ENCODE assay signal across 12 mouse cellular contexts in the genomic region with DNA sequence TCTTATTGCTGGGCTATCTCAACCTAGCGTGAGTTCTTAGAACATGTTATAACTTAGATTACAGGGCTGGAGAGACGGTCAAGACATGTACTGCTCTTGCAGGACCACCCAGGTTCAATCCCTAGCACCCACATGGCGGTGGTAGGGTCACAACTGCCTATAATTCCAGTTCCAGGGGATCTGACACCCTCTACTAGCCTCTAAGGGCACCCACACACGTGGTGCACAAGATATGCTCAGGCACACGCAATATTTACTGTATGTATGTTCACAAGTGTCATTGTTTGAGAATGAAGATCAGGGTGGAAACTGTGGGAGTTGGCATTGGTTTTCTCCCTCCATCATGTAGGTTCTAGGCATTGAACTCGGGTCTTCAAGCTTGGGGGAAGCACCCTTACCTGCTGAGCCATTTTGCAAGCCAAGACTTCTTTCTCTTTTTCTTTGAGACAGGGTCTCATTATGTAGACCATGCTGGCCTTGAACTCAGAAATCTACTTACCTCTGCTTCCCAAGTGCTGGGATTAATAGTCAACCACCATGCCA. TPM values are rescaled to one million over a fixed set of nuclear protein-coding genes. Genes with fewer than 3 reads are reported as not detected.
DNase-seq lines count a peak whose midpoint lies in the region; ATAC-seq and TF ChIP-seq lines count a peak whose summit lies in the region.
"Had no signal": no experiment of that assay in that cellular context is flagged by ENCODE, and none has a peak within 500 bp of the region (broad histone marks: within the 10 kb centered on the region; RNA-seq: fewer than 3 reads in every experiment).

No protein-coding gene starts in this region.

- ATAC-seq in lung, embryonic 14.5 days (ENCODE audit: insufficient read depth): no peak
- ATAC-seq in liver, embryonic 15.5 days (ENCODE audit: insufficient read depth): no peak

- peak overlapping the region; percentile 83 for H3K4me2 ChIP-seq in lung, embryonic 14.5 days
- H3K4me2 ChIP-seq in liver, embryonic 15.5 days: peak overlapping the region; percentile 81

- no peaks in the 10 kb centered on the region for H3K27me3 ChIP-seq in heart, adult 2 months (ENCODE audit: control insufficient read depth, insufficient read depth, low read length)
- no peaks in the 10 kb centered on the region for H3K27me3 ChIP-seq in lung, embryonic 14.5 days (ENCODE audit: insufficient read depth, low read length)
- no peaks in the 10 kb centered on the region for H3K27me3 ChIP-seq in liver, embryonic 15.5 days

- DNase-seq in heart, adult 2 months: no peak
- no peak for DNase-seq in heart, adult 8-10 months (ENCODE audit: low spot score)
- DNase-seq in lung, embryonic 14.5 days: no peak
- DNase-seq in lung, postnatal 14 days: no peak
- no peak for DNase-seq in right cerebral cortex, adult 2 months (ENCODE audit: low spot score in 2 of 2)
- DNase-seq in gastrocnemius, postnatal 10 days: no peak
- DNase-seq: cerebellum, adult 9-11 months; kidney, adult 18-20 months; thymus, postnatal 14 days had no signal

- TF ChIP-seq POLR2A in heart, adult 2 months (IDR thresholded peaks at IDR 0.05; ENCODE audit: insufficient read depth, low read depth, low read length): no peak
- TF ChIP-seq POLR2A in bone marrow macrophage, adult 2 months (IDR thresholded peaks at IDR 0.05; ENCODE audit: borderline replicate concordance, low read depth, low read length): no peak

- no peak for TF ChIP-seq EP300 in heart, adult 2 months (IDR thresholded peaks at IDR 0.05; ENCODE audit: insufficient read depth, low read depth, low read length)

- intact Hi-C loops in heart, adult 2 months (cut with DNase I): loop anchor here (1.0 to 10.0 kb wide), 3 partner anchors 68 to 432 kb away; no protein-coding TSS in a partner anchor

- 0 out of 2 replicates have a peak, but pooled peaks cover 3% of the 10 kb centered on the region for H3K36me3 ChIP-seq in heart, adult 2 months (ENCODE audit: control insufficient read depth, insufficient read depth, low read length)
- no peaks in the 10 kb centered on the region for H3K36me3 ChIP-seq in lung, embryonic 14.5 days (ENCODE audit: insufficient read depth)
- no peaks in the 10 kb centered on the region for H3K36me3 ChIP-seq in liver, embryonic 15.5 days (replicated peaks)

- H3K4me1 ChIP-seq in heart, adult 2 months (ENCODE audit: control insufficient read depth, insufficient read depth, low read length): peaks cover 3% of the 10 kb centered on the region
- peaks cover 17% of the 10 kb centered on the region; the same call in 1 of the 2 replicates for H3K4me1 ChIP-seq in lung, embryonic 14.5 days (ENCODE audit: insufficient read depth)
- peaks cover 26% of the 10 kb centered on the region for H3K4me1 ChIP-seq in bone marrow macrophage, adult 2 months (ENCODE audit: control insufficient read depth, insufficient read depth, low read length)
- H3K4me1 ChIP-seq in liver, embryonic 15.5 days (replicated peaks): peaks cover 41% of the 10 kb centered on the region

- H3K9ac ChIP-seq in heart, adult 2 months (ENCODE audit: low read depth, low read length): no peak overlapping the region
- no peak overlapping the region for H3K9ac ChIP-seq in lung, embryonic 14.5 days
- H3K9ac ChIP-seq in liver, embryonic 15.5 days: no peak overlapping the region

- no peak for TF ChIP-seq CTCF in heart, adult 2 months (IDR thresholded peaks at IDR 0.05)
- no peak for TF ChIP-seq CTCF in lung, embryonic 14.5 days (IDR thresholded peaks at IDR 0.05; ENCODE audit: low read depth)
- no peak for TF ChIP-seq CTCF in bone marrow macrophage, adult 2 months (IDR thresholded peaks at IDR 0.05; ENCODE audit: low read depth, low read length)

- peaks cover 8% of the 10 kb centered on the region for H3K79me2 ChIP-seq in heart, adult 2 months (replicated peaks; ENCODE audit: control insufficient read depth, insufficient read depth, low read length)

- no peak overlapping the region for H3K4me3 ChIP-seq in heart, adult 2 months
- no peak overlapping the region; the same call in 1 of the 2 replicates for H3K4me3 ChIP-seq in lung, embryonic 14.5 days (ENCODE audit: low read depth, low read length)
- H3K4me3 ChIP-seq in bone marrow macrophage, adult 2 months (ENCODE audit: insufficient read depth, low read length): peak overlapping the region; percentile 99
- H3K4me3 ChIP-seq in liver, embryonic 15.5 days (replicated peaks): no peak overlapping the region

- WGBS in heart, adult 2 months: 95% methylated on average over 6 of the region's 6 CpGs
- 87% methylated on average over 6 of the region's 6 CpGs for WGBS in lung, embryonic 14.5 days
- WGBS in liver, embryonic 15.5 days (ENCODE audit: insufficient replicate concordance): 76% methylated on average over 6 of the region's 6 CpGs

- peak overlapping the region; percentile 83 for H3K27ac ChIP-seq in heart, adult 2 months
- peak overlapping the region; percentile 95; the same call in 1 of the 2 replicates for H3K27ac ChIP-seq in lung, embryonic 14.5 days (ENCODE audit: low read depth)
- peak overlapping the region; percentile 99 for H3K27ac ChIP-seq in bone marrow macrophage, adult 2 months (ENCODE audit: insufficient read depth, low read depth, low read length)
- no peak overlapping the region for H3K27ac ChIP-seq in liver, embryonic 15.5 days (replicated peaks)

- H3K9me3 ChIP-seq in lung, embryonic 14.5 days (ENCODE audit: low read depth, low read length): no peaks in the 10 kb centered on the region
- no peaks in the 10 kb centered on the region for H3K9me3 ChIP-seq in liver, embryonic 15.5 days (replicated peaks)
- H3K9me3 ChIP-seq: forebrain, embryonic 13.5 days had no signal

RNA-seq across cellular contexts. Expression of gene Fbxo42, which starts 1.2 kb away (rescaled TPM):
- total RNA-seq in heart, adult 2 months (2021): 10 to 100 TPM in 1 of 2 experiments, 1 to 10 TPM in 1; 9.0 to 11.3 TPM
- polyA plus RNA-seq in heart, adult 2 months (2012; rRNA removed): 7.6 and 11.9 TPM in 2 replicates
- total RNA-seq in heart, adult 8-10 months (2022): 10 to 100 TPM in 2 of 4 experiments, 1 to 10 TPM in 2; 8.4 to 11.5 (median 10.0) TPM
- polyA plus RNA-seq in lung, embryonic 14.5 days (2014; fragmentation: Nextera tagmentation; extraction: Ambion mirVana): 28.1 and 28.6 TPM in 2 replicates
- 22.0 and 28.2 TPM in 2 replicates for polyA plus RNA-seq in bone marrow macrophage, adult 2 months (2012; ENCODE audit: insufficient read depth, insufficient read length, missing spikeins)
- 17.9 and 18.3 TPM in 2 replicates for polyA plus RNA-seq in liver, embryonic 15.5 days (2015; fragmentation: Nextera tagmentation; extraction: Ambion mirVana)
- total RNA-seq in gastrocnemius, postnatal 10 days (2021): 10 to 100 TPM; 10.0 to 11.4 TPM

RNA-seq across cellular contexts. Expression of gene Szrd1, which starts 7.0 kb away (rescaled TPM):
- total RNA-seq in heart, adult 2 months (2021): 100 to 1,000 TPM in 1 of 2 experiments, 10 to 100 TPM in 1; 90.0 to 106 TPM
- 32.1 and 33.1 TPM in 2 replicates for polyA plus RNA-seq in heart, adult 2 months (2012; rRNA removed)
- total RNA-seq in heart, adult 8-10 months (2022): 100 to 1,000 TPM in 2 of 4 experiments, 10 to 100 TPM in 2; 87.5 to 111 (median 98.0) TPM
- 29.8 and 32.5 TPM in 2 replicates for polyA plus RNA-seq in lung, embryonic 14.5 days (2014; fragmentation: Nextera tagmentation; extraction: Ambion mirVana)
- 105 and 129 TPM in 2 replicates for polyA plus RNA-seq in bone marrow macrophage, adult 2 months (2012; ENCODE audit: insufficient read depth, insufficient read length, missing spikeins)
- 18.1 and 20.7 TPM in 2 replicates for polyA plus RNA-seq in liver, embryonic 15.5 days (2015; fragmentation: Nextera tagmentation; extraction: Ambion mirVana)
- 100 to 1,000 TPM; 173 to 178 TPM for total RNA-seq in gastrocnemius, postnatal 10 days (2021)

RNA-seq across cellular contexts. Expression of gene Spata21, which starts 58.4 kb away (rescaled TPM):
- not detected for total RNA-seq in heart, adult 2 months (2021)
- 0.16 and 0.20 TPM in 2 replicates for polyA plus RNA-seq in heart, adult 2 months (2012; rRNA removed)
- not detected for total RNA-seq in heart, adult 8-10 months (2022)
- polyA plus RNA-seq in lung, embryonic 14.5 days (2014; fragmentation: Nextera tagmentation; extraction: Ambion mirVana): 0.20 and 0.34 TPM in 2 replicates
- not detected in 2 replicates for polyA plus RNA-seq in bone marrow macrophage, adult 2 months (2012; ENCODE audit: insufficient read depth, insufficient read length, missing spikeins)
- polyA plus RNA-seq in liver, embryonic 15.5 days (2015; fragmentation: Nextera tagmentation; extraction: Ambion mirVana): not detected in 2 replicates
- total RNA-seq in gastrocnemius, postnatal 10 days (2021): not detected
